Mouse (Mus musculus) forebrain, embryonic 14.5 days (tissue): ENCODE measurements around the gene Pbx1. TPM values are rescaled to one million over a fixed set of nuclear protein-coding genes. Genes with fewer than 3 reads are reported as not detected.

Source experiments
- ATAC-seq: fragments of 200-750 bp; cut with Nextera tagmentation; 2 replicates; pipeline ENCODE4 v1.8.0; 2017; ENCODE audit warnings: mild to moderate bottlenecking, moderate library complexity
- DNase-seq: peaks from one replicate; pipeline ENCODE4 v3.0.0-alpha.2; 2015; ENCODE audit warnings: low spot score
- H3K27ac ChIP-seq: fragments of 300-500 bp; sonication (generic); 2 replicates; pipeline ENCODE4 v1.5.1; 2014; ENCODE audit warnings: low read depth, mild to moderate bottlenecking, control low read depth, low read length, moderate library complexity
- H3K27me3 ChIP-seq: fragments of 300-500 bp; sonication (generic); replicated peaks from 2 replicates; pipeline ENCODE4 v1.6.1; 2014; ENCODE audit warnings: low read length, control low read depth, mixed read lengths; ENCODE audit not compliant: control insufficient read depth, insufficient read depth
- H3K36me3 ChIP-seq: fragments of 300-500 bp; sonication (generic); 2 replicates; pipeline ENCODE4 v1.6.1; 2014; ENCODE audit warnings: low read length, control low read depth; ENCODE audit not compliant: control insufficient read depth, insufficient read depth
- H3K4me1 ChIP-seq: fragments of 300-500 bp; sonication (generic); 2 replicates; pipeline ENCODE4 v1.6.1; 2014; ENCODE audit warnings: antibody characterized with exemption, low read length, control low read depth; ENCODE audit not compliant: control insufficient read depth, insufficient read depth
- H3K4me2 ChIP-seq: fragments of 300-500 bp; sonication (generic); 2 replicates; pipeline ENCODE4 v1.6.1; 2014; ENCODE audit warnings: mild to moderate bottlenecking, control low read depth, low read length
- H3K4me3 ChIP-seq: fragments of 300-500 bp; sonication (generic); 2 replicates; pipeline ENCODE4 v1.5.1; 2014; ENCODE audit warnings: low read depth, low read length, control low read depth
- H3K9ac ChIP-seq: fragments of 300-500 bp; sonication (generic); 2 replicates; pipeline ENCODE4 v1.6.1; 2014; ENCODE audit warnings: mild to moderate bottlenecking, low read length, control low read depth, moderate library complexity
- H3K9me3 ChIP-seq: fragments of 300-500 bp; sonication (generic); replicated peaks from 2 replicates; pipeline ENCODE4 v1.6.1; 2016; ENCODE audit warnings: low read length, control low read depth, mixed read lengths; ENCODE audit not compliant: control insufficient read depth
- WGBS: fragments of 180-500 bp; shearing (Covaris S2); extraction: QIAGEN DNeasy Blood & Tissue Kit; methylation state at CpG from one replicate; pipeline ENCODE4 v1.1.7; 2014; 5-methylcytosine and 5-hydroxymethylcytosine counted together
- polyA plus RNA-seq: library from polyadenylated mRNA; unstranded; fragments of >200 nt; fragmentation: Nextera tagmentation; extraction: Ambion mirVana; gene quantifications from 2 replicates; pipeline ENCODE4 v1.2.1, GENCODE M21; 2014

The Pbx1 gene
- polyA plus RNA-seq, 1 experiment from 2014 or later: 66.7 TPM

DNA sequence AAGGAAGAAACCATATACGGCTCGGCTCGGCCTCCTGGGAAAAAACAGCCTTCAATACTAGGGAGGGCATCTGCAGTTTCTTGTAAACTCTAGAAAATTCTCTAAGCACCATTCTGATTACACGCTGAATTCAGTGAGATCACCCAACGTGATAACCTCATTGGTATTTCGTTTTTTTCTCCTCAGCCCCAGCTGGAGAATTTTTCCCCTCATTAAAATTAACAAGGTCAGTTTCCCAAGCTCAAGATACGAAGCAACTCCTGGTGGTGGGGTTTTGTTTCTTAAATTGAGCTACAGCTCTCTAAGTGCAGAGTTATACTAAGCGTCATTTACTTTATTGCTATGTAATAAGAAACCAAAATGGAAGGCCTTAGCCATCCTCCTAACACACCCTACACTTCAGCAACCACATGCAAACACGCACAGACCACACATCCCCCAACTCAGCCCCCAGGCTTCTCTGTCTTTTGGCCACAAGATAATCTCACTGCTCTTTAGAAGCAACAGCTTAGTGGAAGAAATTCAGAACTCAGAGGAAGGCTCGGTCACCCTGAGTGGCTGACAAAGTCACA lies 76.0 kb downstream of the Pbx1 start:
- ATAC-seq: no peak
- Histone ChIP-seq H3K9me3 (no peaks in the 10 kb centered on the region), H3K4me3 (no peak overlapping the region), H3K4me1 (peaks cover 72% of the 10 kb centered on the region), H3K9ac (no peak overlapping the region), H3K27me3 (no peaks in the 10 kb centered on the region), H3K27ac (peak overlapping the region; percentile 90; the same call in 1 of the 2 replicates), H3K36me3 (no peaks in the 10 kb centered on the region), H3K4me2 (peak overlapping the region; percentile 57)
- peak; percentile 47 for DNase-seq
- 16% methylated on average over 10 of the region's 10 CpGs for WGBS

DNA sequence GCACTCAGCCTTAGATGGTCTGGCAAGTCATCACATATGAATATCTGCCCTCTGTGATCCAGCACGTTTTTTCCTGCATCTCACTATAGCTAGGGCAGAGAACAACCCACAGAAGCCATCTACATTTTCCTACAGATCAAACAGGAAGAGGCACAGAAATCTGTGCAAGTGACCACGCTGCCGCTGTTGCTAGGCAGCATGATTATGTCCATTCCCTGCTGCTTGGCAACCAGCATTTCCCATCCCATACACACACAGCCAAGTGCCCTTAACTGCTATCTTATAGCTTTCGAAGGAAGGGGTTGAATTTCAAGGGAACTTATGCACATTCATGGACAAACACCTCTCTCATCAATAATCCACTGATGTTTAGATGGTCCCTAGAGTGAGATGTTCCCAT lies 77.1 kb downstream of the Pbx1 start:
- Histone ChIP-seq H3K9me3 (no peaks in the 10 kb centered on the region), H3K4me1 (peaks cover 79% of the 10 kb centered on the region), H3K36me3 (0 out of 2 replicates have a peak, but pooled peaks cover under 1% of the 10 kb centered on the region), H3K4me3 (no peak overlapping the region), H3K9ac (0 out of 2 replicates have a peak overlapping the region, but pooled peaks have one; percentile 26), H3K27ac (no peak overlapping the region; the same call in 1 of the 2 replicates), H3K27me3 (no peaks in the 10 kb centered on the region), H3K4me2 (0 out of 2 replicates have a peak overlapping the region, but pooled peaks have one; percentile 8)
- ATAC-seq (no peak), DNase-seq (peak; percentile 75)
- 16% methylated on average over 4 of the region's 4 CpGs for WGBS

GRCm38 (mm10) chr1:168348036-168348784 lies 83.9 kb downstream of the Pbx1 start:
- H3K4me2 ChIP-seq: no peak overlapping the region
- no peaks in the 10 kb centered on the region for H3K27me3 ChIP-seq
- DNase-seq (no peak), ATAC-seq (no peak)
- H3K27ac ChIP-seq: no peak overlapping the region; the same call in 1 of the 2 replicates
- H3K36me3 ChIP-seq: 0 out of 2 replicates have a peak, but pooled peaks cover 3% of the 10 kb centered on the region
- no peak overlapping the region for H3K9ac ChIP-seq
- no peaks in the 10 kb centered on the region for H3K9me3 ChIP-seq
- 66% methylated on average over 8 of the region's 8 CpGs for WGBS
- H3K4me1 ChIP-seq: peaks cover 45% of the 10 kb centered on the region
- no peak overlapping the region for H3K4me3 ChIP-seq

GRCm38 (mm10) chr1:168344918-168345317 lies 87.2 kb downstream of the Pbx1 start:
- H3K9me3 ChIP-seq: no peaks in the 10 kb centered on the region
- WGBS: 77% methylated on average over 8 of the region's 8 CpGs
- no peaks in the 10 kb centered on the region for H3K27me3 ChIP-seq
- peaks cover 52% of the 10 kb centered on the region for H3K4me1 ChIP-seq
- DNase-seq (no peak), ATAC-seq (no peak)
- H3K27ac ChIP-seq: no peak overlapping the region
- H3K9ac ChIP-seq: no peak overlapping the region
- H3K4me3 ChIP-seq: no peak overlapping the region
- H3K36me3 ChIP-seq: 0 out of 2 replicates have a peak, but pooled peaks cover 2% of the 10 kb centered on the region
- no peak overlapping the region for H3K4me2 ChIP-seq

GRCm38 (mm10) chr1:168344262-168344661 lies 87.8 kb downstream of the Pbx1 start:
- H3K9me3 ChIP-seq: no peaks in the 10 kb centered on the region

DNA sequence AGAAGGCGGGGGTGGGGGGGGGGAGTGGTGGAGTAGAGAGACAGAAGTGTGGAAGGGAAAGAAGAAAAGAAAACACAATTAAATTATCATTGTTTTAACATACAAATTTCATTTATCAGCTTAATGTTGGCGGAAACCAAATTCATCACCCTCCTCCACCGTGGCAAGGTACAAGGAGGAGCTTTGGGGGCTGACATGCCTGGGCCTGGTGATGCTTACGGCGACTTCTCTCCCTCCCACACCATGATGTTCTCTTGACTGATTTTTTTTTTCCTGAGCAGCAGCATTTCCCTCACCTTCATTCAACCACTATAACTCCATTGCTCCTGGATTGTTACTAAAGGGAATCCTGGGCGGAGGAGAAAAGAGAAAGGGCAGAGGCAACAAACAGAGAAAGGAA lies 89.8 kb downstream of the Pbx1 start:
- Histone ChIP-seq H3K9me3 (no peaks in the 10 kb centered on the region), H3K36me3 (no peaks in the 10 kb centered on the region), H3K27me3 (no peaks in the 10 kb centered on the region), H3K4me2 (peak overlapping the region; percentile 28), H3K27ac (peak overlapping the region; percentile 87; the same call in 1 of the 2 replicates), H3K4me1 (peaks cover 44% of the 10 kb centered on the region), H3K9ac (peak overlapping the region; percentile 1; the same call in 1 of the 2 replicates), H3K4me3 (no peak overlapping the region)
- WGBS: 20% methylated on average over 5 of the region's 6 CpGs
- peak; percentile 32; the same call in 1 of the 2 replicates for ATAC-seq
- no peak for DNase-seq

More at GRCm38 (mm10) chr1:168344262-168344661, 87.8 kb downstream of the Pbx1 start:
- DNase-seq (no peak), ATAC-seq (no peak)
- Histone ChIP-seq H3K4me2 (no peak overlapping the region), H3K27ac (no peak overlapping the region), H3K36me3 (no peaks in the 10 kb centered on the region), H3K4me1 (peaks cover 52% of the 10 kb centered on the region), H3K27me3 (no peaks in the 10 kb centered on the region), H3K4me3 (no peak overlapping the region), H3K9ac (no peak overlapping the region; the same call in 1 of the 2 replicates)
- WGBS: 80% methylated on average over 5 of the region's 5 CpGs

DNA sequence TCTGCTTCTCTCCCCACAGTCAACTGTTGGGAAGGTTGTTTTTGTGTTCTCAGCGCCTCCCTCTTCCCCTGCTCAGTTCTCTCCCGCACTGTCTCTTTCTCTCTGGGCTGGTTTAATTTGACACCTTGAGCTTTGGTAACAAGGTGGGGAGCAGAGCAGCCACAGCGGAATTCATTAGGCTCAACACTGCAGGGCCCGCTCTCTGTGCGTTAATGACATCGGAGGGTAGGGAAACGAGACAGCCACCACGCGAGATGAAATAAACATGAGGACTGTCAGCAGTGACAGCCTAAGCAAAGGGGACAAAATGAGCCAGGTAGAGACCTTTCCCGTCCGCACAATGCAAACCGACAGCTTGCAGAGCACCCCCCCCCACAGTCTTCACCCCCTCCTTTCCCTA lies 90.2 kb downstream of the Pbx1 start:
- Histone ChIP-seq H3K9ac (peak overlapping the region; percentile 1; the same call in 1 of the 2 replicates), H3K27ac (peak overlapping the region; percentile 87), H3K4me3 (no peak overlapping the region), H3K27me3 (no peaks in the 10 kb centered on the region), H3K4me1 (peaks cover 44% of the 10 kb centered on the region), H3K9me3 (no peaks in the 10 kb centered on the region), H3K4me2 (peak overlapping the region; percentile 28), H3K36me3 (no peaks in the 10 kb centered on the region)
- 6% methylated on average over 12 of the region's 12 CpGs for WGBS
- DNase-seq (peak; percentile 84), ATAC-seq (peak; percentile 88)

DNA sequence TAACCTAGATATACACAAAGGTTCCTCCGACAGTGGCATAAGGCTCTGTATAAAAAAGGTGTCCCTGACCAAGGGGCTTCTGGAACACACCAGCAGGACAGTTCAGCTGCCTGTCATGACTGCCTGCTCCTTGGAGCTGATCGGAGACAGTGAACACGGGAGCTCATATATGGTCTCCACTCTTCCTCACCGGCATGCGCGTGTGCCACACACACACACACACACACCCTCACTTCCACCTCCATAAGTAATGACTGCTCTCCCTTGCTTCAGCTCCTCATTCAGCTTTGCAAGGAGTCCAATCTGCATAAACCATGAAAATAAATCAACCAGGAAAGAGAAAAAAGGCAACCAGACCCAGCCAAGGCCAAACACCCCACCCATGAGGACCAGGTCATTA lies 90.7 kb downstream of the Pbx1 start:
- no peaks in the 10 kb centered on the region for H3K27me3 ChIP-seq
- 48% methylated on average over 6 of the region's 6 CpGs for WGBS
- 0 out of 2 replicates have a peak overlapping the region, but pooled peaks have one; percentile 1 for H3K9ac ChIP-seq
- ATAC-seq (no peak), DNase-seq (no peak)
- no peak overlapping the region for H3K4me3 ChIP-seq
- peak overlapping the region; percentile 28 for H3K4me2 ChIP-seq
- H3K9me3 ChIP-seq: no peaks in the 10 kb centered on the region
- no peaks in the 10 kb centered on the region for H3K36me3 ChIP-seq
- H3K4me1 ChIP-seq: peaks cover 44% of the 10 kb centered on the region
- H3K27ac ChIP-seq: peak overlapping the region; percentile 87
